Comparison of ENCODE assay signal across 21 mouse cellular contexts in genomic region chr13:57671919-57672318, GRCm38 (mm10).
DNase-seq lines count a peak whose midpoint lies in the region; ATAC-seq and TF ChIP-seq lines count a peak whose summit lies in the region.
"Had no signal": no experiment of that assay in that cellular context is flagged by ENCODE, and none has a peak within 500 bp of the region (broad histone marks: within the 10 kb centered on the region; RNA-seq: fewer than 3 reads in every experiment).

No protein-coding gene starts in this region.

- H3K4me3 ChIP-seq in forebrain, embryonic 10.5 days = no peak overlapping the region
- H3K4me3 ChIP-seq in forebrain, embryonic 14.5 days (ENCODE audit: low read depth, low read length) = no peak overlapping the region
- H3K4me3 ChIP-seq in liver, embryonic 12.5 days = no peak overlapping the region
- H3K4me3 ChIP-seq in liver, postnatal 0 days (ENCODE audit: low read depth, low read length) = no peak overlapping the region
- H3K4me3 ChIP-seq in hindbrain, postnatal 0 days (ENCODE audit: low read length) = no peak overlapping the region
- H3K4me3 ChIP-seq in neural tube, embryonic 14.5 days (ENCODE audit: low read depth, low read length) = no peak overlapping the region
- H3K4me3 ChIP-seq: embryonic facial prominence, embryonic 12.5 days; heart, embryonic 13.5 days; intestine, embryonic 15.5 days; kidney, embryonic 15.5 days had no signal

- no peak for TF ChIP-seq EP300 in liver, postnatal 0 days (IDR thresholded peaks at IDR 0.05; ENCODE audit: low read depth)

- WGBS in forebrain, embryonic 10.5 days = 85% methylated on average over 9 of the region's 9 CpGs
- 53% methylated on average over 9 of the region's 9 CpGs for WGBS in forebrain, embryonic 14.5 days
- WGBS in liver, embryonic 12.5 days (ENCODE audit: insufficient replicate concordance) = 73% methylated on average over 9 of the region's 9 CpGs
- 78% methylated on average over 9 of the region's 9 CpGs for WGBS in liver, postnatal 0 days (ENCODE audit: insufficient replicate concordance)
- 47% methylated on average over 9 of the region's 9 CpGs for WGBS in hindbrain, postnatal 0 days
- WGBS in neural tube, embryonic 14.5 days = 30% methylated on average over 9 of the region's 9 CpGs

- DNase-seq in forebrain, embryonic 10.5 days (ENCODE audit: extremely low spot score, low spot score) = no peak
- DNase-seq in forebrain, embryonic 14.5 days (ENCODE audit: low spot score) = no peak
- DNase-seq in liver, postnatal 0 days = no peak
- peak; percentile 26 for DNase-seq in hindbrain, postnatal 0 days (ENCODE audit: low spot score)
- no peak for DNase-seq in gastrocnemius, postnatal 25 days
- DNase-seq: adrenal gland, adult 8-10 months; cerebellum, postnatal 10 days; forebrain, postnatal 0 days; heart, postnatal 36 days; lung, adult 2 months; lung, postnatal 36 days; right cerebral cortex, adult 18-20 months had no signal

- no peaks in the 10 kb centered on the region for H3K9me3 ChIP-seq in forebrain, embryonic 10.5 days
- H3K9me3 ChIP-seq in forebrain, embryonic 14.5 days (replicated peaks; ENCODE audit: control insufficient read depth, low read length) = no peaks in the 10 kb centered on the region
- no peaks in the 10 kb centered on the region for H3K9me3 ChIP-seq in liver, embryonic 12.5 days (replicated peaks)
- no peaks in the 10 kb centered on the region for H3K9me3 ChIP-seq in liver, postnatal 0 days (ENCODE audit: low read length)
- H3K9me3 ChIP-seq in hindbrain, postnatal 0 days (ENCODE audit: low read length) = no peaks in the 10 kb centered on the region
- no peaks in the 10 kb centered on the region for H3K9me3 ChIP-seq in neural tube, embryonic 14.5 days (ENCODE audit: control insufficient read depth, low read length)
- H3K9me3 ChIP-seq: embryonic facial prominence, embryonic 12.5 days; heart, embryonic 13.5 days; intestine, embryonic 15.5 days; kidney, embryonic 15.5 days had no signal

- H3K27ac ChIP-seq in forebrain, embryonic 10.5 days = 0 out of 2 replicates have a peak overlapping the region, but pooled peaks have one; percentile 30
- H3K27ac ChIP-seq in forebrain, embryonic 14.5 days (ENCODE audit: low read depth, low read length) = no peak overlapping the region
- H3K27ac ChIP-seq in liver, embryonic 12.5 days = peak overlapping the region; percentile 93
- H3K27ac ChIP-seq in liver, postnatal 0 days (ENCODE audit: low read depth) = no peak overlapping the region
- no peak overlapping the region for H3K27ac ChIP-seq in hindbrain, postnatal 0 days
- H3K27ac ChIP-seq in neural tube, embryonic 14.5 days (ENCODE audit: low read depth, low read length) = peak overlapping the region; percentile 57; the same call in 1 of the 2 replicates
- H3K27ac ChIP-seq: embryonic facial prominence, embryonic 12.5 days; heart, embryonic 13.5 days; intestine, embryonic 15.5 days; kidney, embryonic 15.5 days; stomach, postnatal 0 days had no signal

- H3K36me3 ChIP-seq in forebrain, embryonic 10.5 days (replicated peaks) = no peaks in the 10 kb centered on the region
- H3K36me3 ChIP-seq in forebrain, embryonic 14.5 days (ENCODE audit: control insufficient read depth, insufficient read depth, low read length) = no peaks in the 10 kb centered on the region
- H3K36me3 ChIP-seq in liver, embryonic 12.5 days = no peaks in the 10 kb centered on the region
- H3K36me3 ChIP-seq in liver, postnatal 0 days (replicated peaks; ENCODE audit: insufficient read depth, low read length) = no peaks in the 10 kb centered on the region
- H3K36me3 ChIP-seq in hindbrain, postnatal 0 days (ENCODE audit: insufficient read depth, low read length) = no peaks in the 10 kb centered on the region
- no peaks in the 10 kb centered on the region for H3K36me3 ChIP-seq in neural tube, embryonic 14.5 days (ENCODE audit: control insufficient read depth, insufficient read depth, low read length)
- H3K36me3 ChIP-seq: embryonic facial prominence, embryonic 12.5 days; heart, embryonic 13.5 days; intestine, embryonic 15.5 days; kidney, embryonic 15.5 days had no signal

- H3K4me2 ChIP-seq in forebrain, embryonic 14.5 days (ENCODE audit: low read length) = no peak overlapping the region
- H3K4me2 ChIP-seq in liver, embryonic 12.5 days = peak overlapping the region; percentile 47
- H3K4me2 ChIP-seq in liver, postnatal 0 days (ENCODE audit: low read depth, low read length) = no peak overlapping the region
- H3K4me2 ChIP-seq in hindbrain, postnatal 0 days (ENCODE audit: low read depth, low read length) = no peak overlapping the region
- H3K4me2 ChIP-seq in neural tube, embryonic 14.5 days (ENCODE audit: low read depth, low read length) = no peak overlapping the region
- H3K4me2 ChIP-seq: embryonic facial prominence, embryonic 12.5 days; heart, embryonic 13.5 days; intestine, embryonic 15.5 days; kidney, embryonic 15.5 days had no signal

- H3K27me3 ChIP-seq in forebrain, embryonic 10.5 days (ENCODE audit: poor library complexity, severe bottlenecking) = no peaks in the 10 kb centered on the region
- H3K27me3 ChIP-seq in forebrain, embryonic 14.5 days (replicated peaks; ENCODE audit: control insufficient read depth, insufficient read depth, low read length) = no peaks in the 10 kb centered on the region
- no peaks in the 10 kb centered on the region for H3K27me3 ChIP-seq in liver, embryonic 12.5 days (replicated peaks)
- H3K27me3 ChIP-seq in liver, postnatal 0 days (ENCODE audit: insufficient read depth, low read length) = no peaks in the 10 kb centered on the region
- H3K27me3 ChIP-seq in hindbrain, postnatal 0 days (ENCODE audit: insufficient read depth, low read length) = peaks cover 3% of the 10 kb centered on the region; the same call in 1 of the 2 replicates
- H3K27me3 ChIP-seq in neural tube, embryonic 14.5 days (ENCODE audit: control insufficient read depth, insufficient read depth, low read length) = no peaks in the 10 kb centered on the region
- H3K27me3 ChIP-seq: embryonic facial prominence, embryonic 12.5 days; heart, embryonic 13.5 days; intestine, embryonic 15.5 days; kidney, embryonic 15.5 days had no signal

- TF ChIP-seq CTCF in liver, postnatal 0 days (IDR thresholded peaks at IDR 0.05; ENCODE audit: low read depth) = no peak
- TF ChIP-seq CTCF in hindbrain, postnatal 0 days (IDR thresholded peaks at IDR 0.05; ENCODE audit: low read depth) = no peak

- H3K4me1 ChIP-seq in forebrain, embryonic 10.5 days = peaks cover 17% of the 10 kb centered on the region
- H3K4me1 ChIP-seq in forebrain, embryonic 14.5 days (ENCODE audit: control insufficient read depth, insufficient read depth, low read length) = peaks cover 4% of the 10 kb centered on the region
- H3K4me1 ChIP-seq in liver, embryonic 12.5 days = peaks cover 82% of the 10 kb centered on the region
- H3K4me1 ChIP-seq in liver, postnatal 0 days (ENCODE audit: insufficient read depth) = peaks cover 4% of the 10 kb centered on the region; the same call in 1 of the 2 replicates
- H3K4me1 ChIP-seq in hindbrain, postnatal 0 days (ENCODE audit: insufficient read depth, low read length) = no peaks in the 10 kb centered on the region
- peaks cover 23% of the 10 kb centered on the region for H3K4me1 ChIP-seq in neural tube, embryonic 14.5 days (ENCODE audit: control insufficient read depth, insufficient read depth, low read length)
- H3K4me1 ChIP-seq: intestine, embryonic 15.5 days had no signal

- no peak overlapping the region for H3K9ac ChIP-seq in forebrain, embryonic 14.5 days (ENCODE audit: low read length)
- H3K9ac ChIP-seq in liver, embryonic 12.5 days = peak overlapping the region; percentile 67
- no peak overlapping the region for H3K9ac ChIP-seq in liver, postnatal 0 days (replicated peaks)
- no peak overlapping the region for H3K9ac ChIP-seq in hindbrain, postnatal 0 days (replicated peaks; ENCODE audit: low read length)
- H3K9ac ChIP-seq in neural tube, embryonic 14.5 days (replicated peaks; ENCODE audit: low read depth, low read length) = no peak overlapping the region
- H3K9ac ChIP-seq: embryonic facial prominence, embryonic 12.5 days; forebrain, postnatal 0 days; heart, embryonic 13.5 days; intestine, embryonic 15.5 days; kidney, embryonic 15.5 days had no signal

- no peak for ATAC-seq in forebrain, embryonic 14.5 days
- no peak for ATAC-seq in liver, embryonic 12.5 days
- ATAC-seq in liver, postnatal 0 days = no peak
- ATAC-seq in hindbrain, postnatal 0 days = no peak
- ATAC-seq in neural tube, embryonic 14.5 days (ENCODE audit: low read depth) = 0 out of 2 replicates have a peak, but pooled peaks have one; percentile 51
- ATAC-seq: CD4-positive, CD25-positive, alpha-beta regulatory T cell, adult 4 months; forebrain, postnatal 0 days; intestine, embryonic 15.5 days; Patski had no signal

Comparison
In these comparisons a context has a peak if more than half of its experiments do, and no peak if none do; other contexts are left out.
1. H3K27ac ChIP-seq: peak in forebrain, embryonic 10.5 days (single experiment), liver, embryonic 12.5 days (single experiment) and neural tube, embryonic 14.5 days (single experiment); none in forebrain, embryonic 14.5 days (single experiment), liver, postnatal 0 days (single experiment) and hindbrain, postnatal 0 days (single experiment).